Comparison of ENCODE assay signal across 10 mouse cellular contexts in the genomic region with DNA sequence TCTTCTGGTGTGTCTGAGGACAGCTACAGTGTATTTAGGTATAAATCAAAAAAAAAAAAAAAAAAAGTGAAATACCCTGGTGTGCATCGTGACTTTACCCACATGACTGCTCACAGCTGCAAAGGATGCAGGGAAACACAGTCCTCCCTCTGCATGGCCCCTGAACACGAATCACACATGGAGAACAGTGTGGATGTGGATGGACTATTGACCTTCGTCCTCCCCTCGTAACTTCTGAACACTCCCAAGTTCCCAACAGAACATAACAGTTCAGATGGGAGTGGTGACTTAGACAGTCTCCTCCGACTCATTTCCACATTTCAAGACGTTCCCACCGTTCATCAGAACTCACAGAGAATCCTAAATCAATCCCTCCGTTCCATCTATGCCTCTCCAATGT. TPM values are rescaled to one million over a fixed set of nuclear protein-coding genes. Genes with fewer than 3 reads are reported as not detected.
DNase-seq lines count a peak whose midpoint lies in the region; ATAC-seq and TF ChIP-seq lines count a peak whose summit lies in the region.
"Had no signal": no experiment of that assay in that cellular context is flagged by ENCODE, and none has a peak within 500 bp of the region (broad histone marks: within the 10 kb centered on the region; RNA-seq: fewer than 3 reads in every experiment).

No protein-coding gene starts in this region.

- H3K9me3 ChIP-seq in heart, embryonic 11.5 days (replicated peaks; ENCODE audit: control insufficient read depth, low read length): no peaks in the 10 kb centered on the region
- no peaks in the 10 kb centered on the region for H3K9me3 ChIP-seq in lung, embryonic 14.5 days (ENCODE audit: low read depth, low read length)
- no peaks in the 10 kb centered on the region for H3K9me3 ChIP-seq in intestine, embryonic 16.5 days (ENCODE audit: control insufficient read depth, low read length)
- H3K9me3 ChIP-seq in stomach, embryonic 14.5 days (ENCODE audit: control insufficient read depth, low read depth, low read length): no peaks in the 10 kb centered on the region

- peak overlapping the region; percentile 55; the same call in 1 of the 2 replicates for H3K4me2 ChIP-seq in heart, embryonic 11.5 days
- peak overlapping the region; percentile 58 for H3K4me2 ChIP-seq in lung, embryonic 14.5 days
- no peak overlapping the region for H3K4me2 ChIP-seq in intestine, embryonic 16.5 days (ENCODE audit: low read depth, low read length)
- peak overlapping the region; percentile 39 for H3K4me2 ChIP-seq in stomach, embryonic 14.5 days (replicated peaks; ENCODE audit: low read depth, low read length)

- H3K36me3 ChIP-seq in heart, embryonic 11.5 days (ENCODE audit: control insufficient read depth, insufficient read depth, low read length): no peaks in the 10 kb centered on the region
- H3K36me3 ChIP-seq in lung, embryonic 14.5 days (ENCODE audit: insufficient read depth): no peaks in the 10 kb centered on the region
- no peaks in the 10 kb centered on the region for H3K36me3 ChIP-seq in intestine, embryonic 16.5 days (ENCODE audit: control insufficient read depth, insufficient read depth, low read length)
- H3K36me3 ChIP-seq in stomach, embryonic 14.5 days (ENCODE audit: control insufficient read depth, insufficient read depth, low read length): no peaks in the 10 kb centered on the region

- H3K27me3 ChIP-seq in heart, embryonic 11.5 days (ENCODE audit: control insufficient read depth, insufficient read depth, low read length): no peaks in the 10 kb centered on the region
- H3K27me3 ChIP-seq in lung, embryonic 14.5 days (ENCODE audit: insufficient read depth, low read length): no peaks in the 10 kb centered on the region
- H3K27me3 ChIP-seq in intestine, embryonic 16.5 days (replicated peaks; ENCODE audit: control insufficient read depth, insufficient read depth, low read length): no peaks in the 10 kb centered on the region
- no peaks in the 10 kb centered on the region for H3K27me3 ChIP-seq in stomach, embryonic 14.5 days (ENCODE audit: control insufficient read depth, insufficient read depth, low read length)

- DNase-seq in heart, adult 18-20 months: no peak
- DNase-seq in lung, embryonic 14.5 days: no peak
- DNase-seq in lung, adult 2 months: no peak
- no peak for DNase-seq in cerebellum, adult 9-11 months
- DNase-seq: B cell, adult 2 months had no signal

- H3K27ac ChIP-seq in heart, embryonic 11.5 days (ENCODE audit: low read depth, low read length): no peak overlapping the region
- no peak overlapping the region for H3K27ac ChIP-seq in lung, embryonic 14.5 days (ENCODE audit: low read depth)
- H3K27ac ChIP-seq in intestine, embryonic 16.5 days (ENCODE audit: low read length): no peak overlapping the region
- H3K27ac ChIP-seq in stomach, embryonic 14.5 days (ENCODE audit: low read length): no peak overlapping the region

- no peak overlapping the region for H3K9ac ChIP-seq in heart, embryonic 11.5 days (ENCODE audit: low read depth, low read length)
- H3K9ac ChIP-seq in lung, embryonic 14.5 days: no peak overlapping the region
- no peak overlapping the region for H3K9ac ChIP-seq in intestine, embryonic 16.5 days (ENCODE audit: low read depth, low read length)
- H3K9ac ChIP-seq in stomach, embryonic 14.5 days (replicated peaks; ENCODE audit: low read depth, low read length): no peak overlapping the region

- H3K4me3 ChIP-seq in heart, embryonic 11.5 days (ENCODE audit: low read depth, low read length): no peak overlapping the region
- H3K4me3 ChIP-seq in lung, embryonic 14.5 days (ENCODE audit: low read depth, low read length): no peak overlapping the region
- no peak overlapping the region for H3K4me3 ChIP-seq in lung, adult 2 months (replicated peaks; ENCODE audit: extremely low read depth, low read depth, low read length)
- no peak overlapping the region for H3K4me3 ChIP-seq in intestine, embryonic 16.5 days (ENCODE audit: low read length)
- no peak overlapping the region; the same call in 1 of the 2 replicates for H3K4me3 ChIP-seq in stomach, embryonic 14.5 days (ENCODE audit: low read depth, low read length)

- ATAC-seq in heart, embryonic 11.5 days (replicated peaks; ENCODE audit: insufficient number of reproducible peaks, low FRiP score, low TSS enrichment): no peak
- peak; percentile 12; the same call in 1 of the 2 replicates for ATAC-seq in lung, embryonic 14.5 days (ENCODE audit: insufficient read depth)
- ATAC-seq in intestine, embryonic 16.5 days: peak; percentile 67
- no peak for ATAC-seq in stomach, embryonic 14.5 days (ENCODE audit: insufficient number of reproducible peaks, insufficient read depth, low FRiP score, low read depth)
- ATAC-seq in erythroid progenitor cell, adult 5-6 weeks (replicated peaks; ENCODE audit: low FRiP score, poor library complexity, severe bottlenecking): no peak
- ATAC-seq: inflammation-experienced regulatory T-cells, adult 6 months had no signal

- TF ChIP-seq CTCF in lung, embryonic 14.5 days (IDR thresholded peaks at IDR 0.05; ENCODE audit: low read depth): no peak
- TF ChIP-seq CTCF in lung, adult 2 months (IDR thresholded peaks at IDR 0.05; ENCODE audit: insufficient read depth, low read length): no peak

- TF ChIP-seq POLR2A in lung, adult 2 months (IDR thresholded peaks at IDR 0.05; ENCODE audit: borderline replicate concordance, extremely low read depth, low read depth, low read length): no peak

- 0 out of 2 replicates have a peak, but pooled peaks cover 3% of the 10 kb centered on the region for H3K4me1 ChIP-seq in heart, embryonic 11.5 days (ENCODE audit: control insufficient read depth, insufficient read depth, low read length)
- H3K4me1 ChIP-seq in lung, embryonic 14.5 days (ENCODE audit: insufficient read depth): no peaks in the 10 kb centered on the region
- H3K4me1 ChIP-seq in lung, adult 2 months (ENCODE audit: control insufficient read depth, insufficient read depth, low read length): no peaks in the 10 kb centered on the region; the same call in 1 of the 2 replicates
- peaks cover 6% of the 10 kb centered on the region; the same call in 1 of the 2 replicates for H3K4me1 ChIP-seq in intestine, embryonic 16.5 days (ENCODE audit: control insufficient read depth, insufficient read depth, low read length)
- peaks cover 12% of the 10 kb centered on the region; the same call in 1 of the 2 replicates for H3K4me1 ChIP-seq in stomach, embryonic 14.5 days (ENCODE audit: control insufficient read depth, insufficient read depth, low read length)

- 76% methylated on average over 8 of the region's 8 CpGs for WGBS in heart, embryonic 11.5 days (ENCODE audit: insufficient replicate concordance)
- WGBS in lung, embryonic 14.5 days: 46% methylated on average over 8 of the region's 8 CpGs
- WGBS in lung, adult 2 months: 57% methylated on average over 8 of the region's 8 CpGs
- WGBS in intestine, embryonic 16.5 days: 40% methylated on average over 8 of the region's 8 CpGs
- 60% methylated on average over 8 of the region's 8 CpGs for WGBS in stomach, embryonic 14.5 days

RNA-seq across cellular contexts. Expression of gene Shc3, which starts 33.5 kb away (rescaled TPM):
- 0.21 and 0.31 TPM in 2 replicates for polyA plus RNA-seq in heart, embryonic 11.5 days (2014; fragmentation: Nextera tagmentation; extraction: Ambion mirVana)
- total RNA-seq in heart, adult 18-20 months (2021): 1 to 10 TPM; 1.0 to 1.2 TPM
- not detected in 2 replicates for polyA plus RNA-seq in lung, embryonic 14.5 days (2014; fragmentation: Nextera tagmentation; extraction: Ambion mirVana)
- 0.22 and 0.45 TPM in 2 replicates for polyA plus RNA-seq in lung, adult 2 months (2012; rRNA removed)
- 0.07 and 0.16 TPM in 2 replicates for polyA plus RNA-seq in intestine, embryonic 16.5 days (2015; fragmentation: Nextera tagmentation; extraction: Ambion mirVana)
- polyA plus RNA-seq in stomach, embryonic 14.5 days (2014; fragmentation: Nextera tagmentation; extraction: Ambion mirVana): 0.46 and 0.50 TPM in 2 replicates
- not detected in 2 replicates for total RNA-seq in erythroid progenitor cell, adult 5-6 weeks (2015; ENCODE audit: low replicate concordance)
- not detected in 2 replicates for total RNA-seq in erythroid progenitor cell, adult 5-6 weeks (2017; ENCODE audit: low replicate concordance)
- polyA plus RNA-seq: inflammation-experienced regulatory T-cells, adult 6 months had no signal

RNA-seq across cellular contexts. Expression of gene Cks2, which starts 42.3 kb away (rescaled TPM):
- 295 and 306 TPM in 2 replicates for polyA plus RNA-seq in heart, embryonic 11.5 days (2014; fragmentation: Nextera tagmentation; extraction: Ambion mirVana)
- total RNA-seq in heart, adult 18-20 months (2021): 1 to 10 TPM; 1.1 to 2.0 TPM
- 426 and 436 TPM in 2 replicates for polyA plus RNA-seq in lung, embryonic 14.5 days (2014; fragmentation: Nextera tagmentation; extraction: Ambion mirVana)
- 4.7 and 4.8 TPM in 2 replicates for polyA plus RNA-seq in lung, adult 2 months (2012; rRNA removed)
- polyA plus RNA-seq in intestine, embryonic 16.5 days (2015; fragmentation: Nextera tagmentation; extraction: Ambion mirVana): 247 and 266 TPM in 2 replicates
- polyA plus RNA-seq in stomach, embryonic 14.5 days (2014; fragmentation: Nextera tagmentation; extraction: Ambion mirVana): 348 and 373 TPM in 2 replicates
- total RNA-seq in erythroid progenitor cell, adult 5-6 weeks (2015; ENCODE audit: low replicate concordance): 498 and 632 TPM in 2 replicates
- total RNA-seq in erythroid progenitor cell, adult 5-6 weeks (2017; ENCODE audit: low replicate concordance): 273 and 310 TPM in 2 replicates

RNA-seq across cellular contexts. Expression of gene Secisbp2, which starts 48.7 kb away (rescaled TPM):
- polyA plus RNA-seq in heart, embryonic 11.5 days (2014; fragmentation: Nextera tagmentation; extraction: Ambion mirVana): 21.9 and 22.8 TPM in 2 replicates
- 10 to 100 TPM; 11.7 to 13.7 TPM for total RNA-seq in heart, adult 18-20 months (2021)
- polyA plus RNA-seq in lung, embryonic 14.5 days (2014; fragmentation: Nextera tagmentation; extraction: Ambion mirVana): 26.1 and 31.3 TPM in 2 replicates
- 18.1 and 21.3 TPM in 2 replicates for polyA plus RNA-seq in lung, adult 2 months (2012; rRNA removed)
- 23.7 and 28.9 TPM in 2 replicates for polyA plus RNA-seq in intestine, embryonic 16.5 days (2015; fragmentation: Nextera tagmentation; extraction: Ambion mirVana)
- 34.2 and 35.3 TPM in 2 replicates for polyA plus RNA-seq in stomach, embryonic 14.5 days (2014; fragmentation: Nextera tagmentation; extraction: Ambion mirVana)
- total RNA-seq in erythroid progenitor cell, adult 5-6 weeks (2015; ENCODE audit: low replicate concordance): 24.1 and 28.9 TPM in 2 replicates
- 27.6 and 31.5 TPM in 2 replicates for total RNA-seq in erythroid progenitor cell, adult 5-6 weeks (2017; ENCODE audit: low replicate concordance)

Comparison
In these comparisons a context has a peak if more than half of its experiments do, and no peak if none do; other contexts are left out.
1. RNA of gene Cks2, which starts 42.3 kb away (polyA plus RNA-seq): 426 to 436 TPM in lung, embryonic 14.5 days, 348 to 373 TPM in stomach, embryonic 14.5 days, 295 to 306 TPM in heart, embryonic 11.5 days and 247 to 266 TPM in intestine, embryonic 16.5 days; 4.7 to 4.8 TPM in lung, adult 2 months; every median in the first group is over 10 times any median in the second.
2. ATAC-seq: peak in lung, embryonic 14.5 days (single experiment) and intestine, embryonic 16.5 days (single experiment); none in heart, embryonic 11.5 days (single experiment), stomach, embryonic 14.5 days (single experiment) and erythroid progenitor cell, adult 5-6 weeks (single experiment).